Mouse (Mus musculus) spleen, adult 2 months (tissue): Measurements from ENCODE around the gene Cnn3. TPM values are rescaled to one million over a fixed set of nuclear protein-coding genes. Genes with fewer than 3 reads are reported as not detected.

ENCODE experiments used
- DNase-seq, 2 experiments: peaks; one replicate each; pipeline versions ENCODE4 v3.0.0 to v3.0.0-alpha.2; 2012 to 2021; ENCODE audit warnings: low spot score in 2 of 2, low read depth in 1 of 2
- H3K27ac ChIP-seq: fragments of 200-500 bp; 2 replicates; pipeline ENCODE4 v1.5.1; 2012; ENCODE audit warnings: low read length, inconsistent platforms; ENCODE audit not compliant: insufficient read depth
- H3K27me3 ChIP-seq: fragments of 200-500 bp; 2 replicates; pipeline ENCODE4 v1.6.1; 2012; ENCODE audit warnings: mild to moderate bottlenecking, moderate library complexity, low read length, inconsistent platforms; ENCODE audit not compliant: control insufficient read depth, insufficient read depth
- H3K36me3 ChIP-seq: fragments of 200-500 bp; 2 replicates; pipeline ENCODE4 v1.6.1; 2012; ENCODE audit warnings: mild to moderate bottlenecking, low read length, inconsistent platforms; ENCODE audit not compliant: control insufficient read depth, insufficient read depth
- H3K4me1 ChIP-seq: fragments of 200-500 bp; 2 replicates; pipeline ENCODE4 v1.6.1; 2011; ENCODE audit warnings: inconsistent platforms; ENCODE audit not compliant: control insufficient read depth, insufficient read depth, insufficient read length
- H3K4me3 ChIP-seq: fragments of 200-500 bp; 2 replicates; pipeline ENCODE4 v1.5.1; 2011; ENCODE audit warnings: mild to moderate bottlenecking, inconsistent platforms; ENCODE audit not compliant: insufficient read depth, insufficient read length; ENCODE audit errors: extremely low read depth
- CTCF ChIP-seq: fragments of 200-500 bp; IDR thresholded peaks from 2 replicates; pipeline ENCODE4 v1.5.1; 2011; ENCODE audit warnings: mild to moderate bottlenecking, inconsistent platforms; ENCODE audit not compliant: insufficient read depth, insufficient read length, insufficient replicate concordance; ENCODE audit errors: extremely low read depth
- POLR2A ChIP-seq: fragments of 200-500 bp; IDR thresholded peaks from 2 replicates; pipeline ENCODE4 v1.6.1; 2011; ENCODE audit warnings: low read depth, low read length, inconsistent platforms
- WGBS: fragments of 180-500 bp; shearing (Covaris S2); methylation state at CpG from one replicate; pipeline ENCODE4 v1.1.7; 2018; 5-methylcytosine and 5-hydroxymethylcytosine counted together
- polyA plus RNA-seq: library from polyadenylated mRNA; depleted of rRNA; stranded (reverse); fragments of >200 nt; gene quantifications from 2 replicates; pipeline ENCODE4 v1.2.3, GENCODE M21; 2012

Cnn3 gene
- polyA plus RNA-seq, 1 experiment: 55.7 TPM

DNA sequence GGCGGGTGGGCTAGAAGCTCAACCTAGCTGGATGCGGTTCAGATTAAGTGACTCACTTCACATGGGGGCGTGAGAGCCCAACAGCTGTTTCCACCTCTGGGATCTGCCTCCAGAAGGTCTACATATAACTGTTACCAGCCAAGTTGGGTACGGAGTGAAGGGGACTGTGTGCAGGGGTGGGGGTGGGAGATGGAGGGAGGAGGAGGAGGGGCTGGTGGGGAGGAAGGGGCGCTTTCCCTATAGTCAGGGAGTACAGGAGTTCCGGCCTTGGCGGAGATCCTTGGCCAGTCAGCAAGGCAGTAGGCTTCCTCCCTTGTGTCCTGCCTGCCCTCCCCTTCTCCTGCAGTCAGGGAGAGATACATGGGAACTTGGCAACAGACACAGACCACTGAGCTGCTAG is 35.6 kb upstream of the Cnn3 start:
- TF ChIP-seq CTCF: no peak
- no peak for TF ChIP-seq POLR2A
- DNase-seq: no peak
- 91% methylated on average over 7 of the region's 7 CpGs for WGBS
- Histone ChIP-seq H3K36me3 (no peaks in the 10 kb centered on the region), H3K4me1 (peaks cover 5% of the 10 kb centered on the region), H3K4me3 (no peak overlapping the region), H3K27ac (no peak overlapping the region), H3K27me3 (no peaks in the 10 kb centered on the region)

DNA sequence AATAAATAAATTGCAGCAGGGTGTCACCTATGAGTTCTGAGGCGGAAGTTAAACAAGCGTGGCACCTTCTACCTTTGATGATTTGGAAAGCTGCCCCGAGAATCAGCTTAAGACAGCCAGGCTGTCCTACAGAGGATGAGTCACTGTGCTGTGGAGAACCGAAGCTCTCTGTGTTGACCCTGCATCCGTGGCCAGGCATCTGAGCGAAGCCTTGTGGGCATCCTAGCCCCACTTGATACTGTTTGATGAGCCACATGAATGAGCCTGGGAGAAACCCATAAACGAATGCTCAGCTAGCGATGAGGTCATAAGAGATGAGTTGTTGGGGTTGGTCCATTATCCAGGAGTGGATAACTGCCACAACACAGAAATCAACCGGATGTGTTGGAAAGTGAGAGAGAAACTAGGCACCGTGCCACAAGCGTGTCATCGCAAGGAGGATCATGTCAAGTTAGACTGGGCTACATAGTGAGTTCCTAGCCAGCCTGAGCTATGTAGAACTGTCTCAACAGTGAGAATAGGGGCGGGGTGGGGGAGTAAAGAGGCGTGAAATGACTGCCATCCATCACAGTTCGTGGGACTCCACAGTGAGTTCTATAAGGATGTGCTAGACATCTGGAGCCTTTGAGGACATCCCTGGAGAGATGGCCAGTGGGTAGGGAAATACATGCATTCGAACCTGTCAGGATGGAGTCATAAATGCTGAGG is 30.6 kb upstream of the Cnn3 start:
- 87% methylated on average over 16 of the region's 16 CpGs for WGBS

DNA sequence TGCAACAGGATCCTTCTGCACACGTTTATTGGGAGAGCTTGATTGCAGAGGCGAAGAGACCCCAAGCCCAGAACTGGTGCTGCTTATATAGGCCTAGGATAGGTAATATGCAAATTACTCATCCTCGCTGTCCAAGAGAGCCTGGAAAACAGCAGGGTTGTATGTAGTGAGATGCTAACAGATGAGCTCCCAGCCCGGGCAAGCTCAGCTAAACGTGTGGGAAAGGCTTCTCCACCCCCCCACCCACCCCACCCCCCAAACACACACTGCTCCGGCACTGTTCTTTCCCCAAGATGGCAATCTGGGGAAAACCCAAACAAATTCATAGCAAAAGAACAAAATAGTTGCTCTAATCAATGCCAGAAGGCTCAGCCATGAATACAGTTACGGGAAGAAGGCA is 29.7 kb upstream of the Cnn3 start:
- Histone ChIP-seq H3K27ac (no peak overlapping the region), H3K4me3 (no peak overlapping the region), H3K36me3 (no peaks in the 10 kb centered on the region), H3K4me1 (no peaks in the 10 kb centered on the region), H3K27me3 (no peaks in the 10 kb centered on the region)
- no peak for DNase-seq
- 87% methylated on average over 7 of the region's 7 CpGs for WGBS
- no peak for TF ChIP-seq POLR2A
- TF ChIP-seq CTCF: no peak

More for the DNA sequence above, 30.6 kb upstream of the Cnn3 start:
- no peak for TF ChIP-seq POLR2A
- TF ChIP-seq CTCF: no peak
- Histone ChIP-seq H3K27me3 (no peaks in the 10 kb centered on the region), H3K36me3 (no peaks in the 10 kb centered on the region), H3K27ac (no peak overlapping the region), H3K4me1 (no peaks in the 10 kb centered on the region), H3K4me3 (no peak overlapping the region)
- no peak for DNase-seq

DNA sequence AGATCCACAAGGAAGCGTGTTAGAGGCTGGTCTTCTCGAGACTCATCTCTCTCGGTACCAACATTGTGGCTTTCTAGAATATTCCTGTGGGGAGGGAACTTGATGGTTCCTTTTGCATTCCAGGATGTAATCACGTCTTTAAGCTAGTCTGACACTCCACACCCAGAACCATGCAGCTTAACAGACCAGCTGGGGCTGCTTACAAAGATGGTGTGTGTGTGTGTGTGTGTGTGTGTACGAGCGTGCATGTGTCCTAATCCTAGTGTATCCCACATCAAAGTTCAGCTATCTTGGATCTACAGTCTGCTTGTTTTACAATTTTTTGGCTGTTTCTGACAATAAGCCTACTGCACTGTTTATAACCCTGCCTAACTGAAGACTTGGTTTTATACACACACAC is 29.3 kb upstream of the Cnn3 start:
- Histone ChIP-seq H3K27me3 (no peaks in the 10 kb centered on the region), H3K36me3 (no peaks in the 10 kb centered on the region), H3K4me3 (no peak overlapping the region), H3K4me1 (no peaks in the 10 kb centered on the region), H3K27ac (no peak overlapping the region)
- WGBS: 86% methylated on average over 6 of the region's 6 CpGs
- no peak for DNase-seq
- no peak for TF ChIP-seq CTCF
- TF ChIP-seq POLR2A: no peak

DNA sequence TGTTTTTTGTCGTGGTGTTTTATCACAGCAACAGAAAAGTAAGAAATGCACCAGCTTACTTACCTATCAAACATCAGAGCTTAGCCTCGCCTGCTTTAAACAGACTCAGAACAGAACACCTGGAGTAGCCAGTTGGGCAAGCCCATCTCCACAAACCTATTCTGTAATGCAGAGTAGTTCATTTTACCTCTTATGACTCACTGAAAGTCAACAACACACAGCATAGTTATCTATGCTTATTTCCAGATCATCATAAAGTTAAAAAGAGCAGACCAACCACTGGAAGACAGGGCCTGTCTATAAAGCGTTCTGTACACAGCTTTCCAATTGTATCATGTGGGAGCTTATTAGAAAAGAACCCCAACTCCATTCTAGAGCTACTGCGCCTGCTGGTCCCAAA is 24.9 kb upstream of the Cnn3 start:
- WGBS: 80% methylated on average over 4 of the region's 4 CpGs
- Histone ChIP-seq H3K36me3 (no peaks in the 10 kb centered on the region), H3K27me3 (no peaks in the 10 kb centered on the region), H3K27ac (no peak overlapping the region), H3K4me3 (no peak overlapping the region), H3K4me1 (no peaks in the 10 kb centered on the region)
- DNase-seq: no peak
- no peak for TF ChIP-seq CTCF

DNA sequence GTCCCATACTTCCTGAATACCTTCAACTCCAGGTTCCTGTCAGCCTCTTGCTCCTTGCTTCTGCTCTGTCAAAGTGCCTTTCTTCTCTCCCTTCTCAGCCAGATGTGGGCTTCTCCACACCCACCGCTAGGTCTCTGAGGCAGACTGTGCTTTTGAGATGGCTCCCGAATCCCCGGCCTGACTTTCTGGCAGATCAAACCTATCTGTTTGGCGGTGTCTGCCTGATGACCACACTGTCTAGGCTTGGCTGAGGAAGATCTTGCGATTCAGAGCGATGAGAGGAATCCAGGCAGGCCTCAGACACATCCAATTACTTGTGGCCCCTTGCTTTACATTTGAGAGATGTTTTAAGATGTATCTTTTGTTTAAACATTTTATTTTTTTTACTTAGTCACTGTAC is 24.2 kb upstream of the Cnn3 start:
- no peak overlapping the region for H3K4me3 ChIP-seq
- no peak for DNase-seq
- H3K4me1 ChIP-seq: no peaks in the 10 kb centered on the region
- WGBS: 90% methylated on average over 6 of the region's 6 CpGs
- no peaks in the 10 kb centered on the region for H3K27me3 ChIP-seq
- no peak for TF ChIP-seq CTCF
- no peak for TF ChIP-seq POLR2A
- H3K36me3 ChIP-seq: no peaks in the 10 kb centered on the region
- no peak overlapping the region for H3K27ac ChIP-seq

DNA sequence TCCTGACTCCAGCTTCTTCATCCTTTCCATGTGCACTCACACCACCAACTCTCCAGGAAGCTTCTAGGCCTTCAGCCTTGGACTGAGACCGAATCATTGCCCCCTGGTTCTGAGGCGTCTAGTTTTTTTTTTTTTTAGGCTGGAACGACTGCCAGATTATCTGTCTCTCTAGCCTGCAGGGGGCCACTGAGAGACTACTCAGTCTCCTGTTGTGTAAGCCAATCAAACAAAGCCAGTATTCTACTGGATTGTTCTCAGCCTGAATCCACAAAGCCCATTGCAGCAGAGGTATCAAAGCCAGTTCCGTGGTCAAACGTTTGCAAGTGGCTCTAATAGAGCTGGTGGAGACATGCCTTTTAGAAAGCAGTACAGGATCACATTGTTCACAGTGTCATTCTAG is 22.8 kb upstream of the Cnn3 start:
- H3K27me3 ChIP-seq: no peaks in the 10 kb centered on the region
- no peaks in the 10 kb centered on the region for H3K4me1 ChIP-seq
- no peaks in the 10 kb centered on the region for H3K36me3 ChIP-seq
- no peak for DNase-seq
- TF ChIP-seq POLR2A: no peak
- no peak for TF ChIP-seq CTCF
- 63% methylated on average over 5 of the region's 5 CpGs for WGBS
- no peak overlapping the region for H3K27ac ChIP-seq
- no peak overlapping the region for H3K4me3 ChIP-seq
